Mouse (Mus musculus) forebrain, embryonic 10.5 days (tissue): ENCODE data around the gene Tiparp. TPM values are rescaled to one million over a fixed set of nuclear protein-coding genes. Genes with fewer than 3 reads are reported as not detected.

Source experiments
- DNase-seq: peaks from one replicate; pipeline ENCODE4 v3.0.0-alpha.2; 2017; ENCODE audit warnings: low spot score; ENCODE audit errors: extremely low spot score
- H3K27ac ChIP-seq: fragments of 300-500 bp; sonication (generic); 2 replicates; pipeline ENCODE4 v1.5.1; 2016; ENCODE audit warnings: mild to moderate bottlenecking
- H3K27me3 ChIP-seq: fragments of 300-500 bp; sonication (generic); 2 replicates; pipeline ENCODE4 v1.6.1; 2016; ENCODE audit warnings: mild to moderate bottlenecking; ENCODE audit not compliant: poor library complexity, severe bottlenecking
- H3K36me3 ChIP-seq: fragments of 300-500 bp; sonication (generic); replicated peaks from 2 replicates; pipeline ENCODE4 v1.6.1; 2016; ENCODE audit warnings: mild to moderate bottlenecking, moderate library complexity
- H3K4me1 ChIP-seq: fragments of 300-500 bp; sonication (generic); 2 replicates; pipeline ENCODE4 v1.6.1; 2016
- H3K4me3 ChIP-seq: fragments of 300-500 bp; sonication (generic); 2 replicates; pipeline ENCODE4 v1.5.1; 2016; ENCODE audit warnings: mild to moderate bottlenecking, moderate library complexity
- H3K9me3 ChIP-seq: fragments of 300-500 bp; sonication (generic); 2 replicates; pipeline ENCODE4 v1.6.1; 2016; ENCODE audit warnings: mild to moderate bottlenecking, moderate library complexity
- WGBS: fragments of 180-500 bp; shearing (Covaris S2); methylation state at CpG from one replicate; pipeline ENCODE4 v1.1.7; 2016; 5-methylcytosine and 5-hydroxymethylcytosine counted together
- polyA plus RNA-seq: library from polyadenylated mRNA; unstranded; fragments of >200 nt; fragmentation: Nextera tagmentation; extraction: Ambion mirVana; gene quantifications from 2 replicates; pipeline ENCODE4 v1.2.1, GENCODE M21; 2016

Gene Tiparp
- polyA plus RNA-seq, 1 experiment from 2014 or later = 30.3 TPM

- Histone ChIP-seq H3K9me3 (no peaks in the 10 kb centered on the region), H3K4me3 (no peak overlapping the region), H3K27ac (no peak overlapping the region), H3K27me3 (peaks cover 3% of the 10 kb centered on the region; the same call in 1 of the 2 replicates), H3K4me1 (peaks cover 50% of the 10 kb centered on the region), H3K36me3 (peaks cover 32% of the 10 kb centered on the region)
- DNase-seq = no peak
Observed at GRCm38 (mm10) chr3:65535087-65535761, 7.0 kb downstream of the Tiparp start.

- Histone ChIP-seq H3K4me1 (peaks cover 49% of the 10 kb centered on the region), H3K9me3 (no peaks in the 10 kb centered on the region), H3K36me3 (peaks cover 28% of the 10 kb centered on the region), H3K27ac (no peak overlapping the region), H3K4me3 (no peak overlapping the region), H3K27me3 (no peaks in the 10 kb centered on the region)
- WGBS = 51% methylated on average over 1 of the region's 1 CpGs
- DNase-seq = no peak
Observed at GRCm38 (mm10) chr3:65537288-65537687, 9.1 kb downstream of the Tiparp start.

DNA sequence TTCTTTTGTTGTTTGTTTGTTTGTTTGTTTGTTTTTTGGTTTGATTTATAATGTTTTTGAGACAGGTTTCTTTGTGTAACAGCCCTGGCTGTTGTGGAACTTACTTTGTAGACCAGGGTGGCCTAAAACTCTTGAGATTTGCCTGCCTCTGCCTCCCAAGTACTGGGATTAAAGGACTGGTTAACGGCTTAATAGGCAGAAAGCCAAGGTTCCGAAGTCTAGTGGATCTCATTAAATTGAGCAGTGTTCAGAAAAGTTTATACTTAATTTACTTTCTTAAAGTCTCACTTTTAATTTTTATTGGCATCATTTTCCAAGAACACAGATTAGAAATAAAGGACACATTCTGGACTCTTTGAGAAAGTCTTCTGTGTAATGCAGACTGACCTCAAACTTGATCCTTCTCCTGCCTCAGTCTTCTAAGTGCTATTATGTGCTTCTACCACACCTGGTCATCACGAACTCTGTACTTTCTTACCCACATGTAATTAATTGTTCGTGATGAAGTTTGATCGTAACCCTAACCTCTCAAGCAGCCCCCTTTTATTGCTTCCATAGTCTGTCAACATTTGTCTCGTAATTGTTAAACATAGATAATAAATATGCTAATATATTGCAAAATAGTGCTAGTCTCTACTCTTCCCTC, 12.8 kb downstream of the Tiparp start:
- no peaks in the 10 kb centered on the region for H3K27me3 ChIP-seq
- H3K9me3 ChIP-seq = no peaks in the 10 kb centered on the region
- peaks cover 22% of the 10 kb centered on the region for H3K4me1 ChIP-seq
- DNase-seq = no peak
- 86% methylated on average over 6 of the region's 6 CpGs for WGBS
- no peak overlapping the region for H3K27ac ChIP-seq
- peaks cover 15% of the 10 kb centered on the region; the same call in 1 of the 2 replicates for H3K36me3 ChIP-seq
- no peak overlapping the region for H3K4me3 ChIP-seq

GRCm38 (mm10) chr3:65541552-65541935, 13.3 kb downstream of the Tiparp start:
- 48% methylated on average over 4 of the region's 4 CpGs for WGBS
- no peaks in the 10 kb centered on the region for H3K9me3 ChIP-seq
- H3K27me3 ChIP-seq = no peaks in the 10 kb centered on the region
- H3K27ac ChIP-seq = no peak overlapping the region
- no peak for DNase-seq
- H3K4me3 ChIP-seq = no peak overlapping the region
- H3K4me1 ChIP-seq = peaks cover 17% of the 10 kb centered on the region
- peaks cover 15% of the 10 kb centered on the region; the same call in 1 of the 2 replicates for H3K36me3 ChIP-seq

- no peaks in the 10 kb centered on the region for H3K9me3 ChIP-seq
- 81% methylated on average over 6 of the region's 6 CpGs for WGBS
- H3K4me1 ChIP-seq = peaks cover 33% of the 10 kb centered on the region
- H3K27me3 ChIP-seq = no peaks in the 10 kb centered on the region
- no peak overlapping the region for H3K27ac ChIP-seq
- peaks cover 26% of the 10 kb centered on the region for H3K36me3 ChIP-seq
- H3K4me3 ChIP-seq = no peak overlapping the region
- no peak for DNase-seq
Observed at GRCm38 (mm10) chr3:65549785-65550184, 21.6 kb downstream of the Tiparp start.

GRCm38 (mm10) chr3:65551065-65551464, 22.9 kb downstream of the Tiparp start:
- Histone ChIP-seq H3K4me3 (no peak overlapping the region), H3K27me3 (no peaks in the 10 kb centered on the region), H3K36me3 (peaks cover 26% of the 10 kb centered on the region), H3K27ac (no peak overlapping the region), H3K9me3 (no peaks in the 10 kb centered on the region), H3K4me1 (peaks cover 33% of the 10 kb centered on the region)
- WGBS = 68% methylated on average over 5 of the region's 5 CpGs
- no peak for DNase-seq

GRCm38 (mm10) chr3:65554633-65555032, 26.4 kb downstream of the Tiparp start:
- no peak overlapping the region for H3K27ac ChIP-seq
- peaks cover 43% of the 10 kb centered on the region for H3K4me1 ChIP-seq
- DNase-seq = no peak

DNA sequence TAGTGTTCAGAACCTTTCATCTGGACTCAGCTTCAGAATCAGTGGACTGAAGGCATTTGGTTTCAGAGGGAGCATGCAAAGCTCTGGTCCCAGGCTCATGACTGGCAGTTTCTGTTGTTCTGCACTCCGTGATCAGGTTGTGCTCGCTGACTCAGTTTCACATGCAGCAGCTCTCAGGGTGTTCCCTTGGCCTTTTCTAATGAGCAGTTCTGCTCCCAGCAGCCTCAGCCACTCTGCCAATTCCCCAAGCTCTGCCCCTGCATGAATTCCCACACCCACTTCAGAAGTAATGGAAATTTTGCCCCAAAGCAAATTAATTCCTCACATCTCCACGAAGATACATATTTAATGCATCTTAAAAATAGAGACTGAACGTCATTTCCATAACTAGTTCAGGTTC, 30.5 kb downstream of the Tiparp start:
- WGBS = 69% methylated on average over 4 of the region's 4 CpGs
- H3K4me3 ChIP-seq = no peak overlapping the region
- peaks cover 27% of the 10 kb centered on the region for H3K4me1 ChIP-seq
- no peaks in the 10 kb centered on the region for H3K9me3 ChIP-seq
- peaks cover 11% of the 10 kb centered on the region for H3K36me3 ChIP-seq
- H3K27me3 ChIP-seq = no peaks in the 10 kb centered on the region
- no peak for DNase-seq
- no peak overlapping the region for H3K27ac ChIP-seq

More at GRCm38 (mm10) chr3:65554633-65555032, 26.4 kb downstream of the Tiparp start:
- peaks cover 24% of the 10 kb centered on the region for H3K36me3 ChIP-seq
- H3K27me3 ChIP-seq = no peaks in the 10 kb centered on the region
- no peaks in the 10 kb centered on the region for H3K9me3 ChIP-seq
- no peak overlapping the region for H3K4me3 ChIP-seq
- 91% methylated on average over 2 of the region's 2 CpGs for WGBS

DNA sequence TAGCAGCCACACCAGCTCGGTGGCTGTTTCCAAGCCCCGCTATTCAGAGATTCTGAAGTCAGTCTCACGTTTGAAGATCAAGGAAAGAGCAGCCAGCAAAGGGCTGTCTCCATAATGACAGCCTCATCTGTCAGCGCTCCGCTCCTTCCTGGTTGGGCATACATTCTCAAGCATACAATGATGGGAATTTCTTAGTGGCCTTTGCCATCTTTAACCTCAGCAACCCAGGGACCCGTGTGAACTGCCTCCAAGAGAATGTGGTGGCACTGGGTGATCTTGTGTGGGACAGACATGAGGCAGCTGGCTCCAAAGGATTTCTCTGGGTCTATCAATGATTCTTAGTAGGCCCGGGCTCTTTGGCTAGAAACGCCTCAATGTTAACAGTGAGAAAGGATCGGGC, 34.0 kb downstream of the Tiparp start:
- H3K27me3 ChIP-seq = no peaks in the 10 kb centered on the region
- DNase-seq = no peak
- no peaks in the 10 kb centered on the region for H3K9me3 ChIP-seq
- 81% methylated on average over 9 of the region's 9 CpGs for WGBS
- no peak overlapping the region for H3K27ac ChIP-seq
- no peaks in the 10 kb centered on the region for H3K36me3 ChIP-seq
- H3K4me1 ChIP-seq = peaks cover 39% of the 10 kb centered on the region
- H3K4me3 ChIP-seq = no peak overlapping the region

DNA sequence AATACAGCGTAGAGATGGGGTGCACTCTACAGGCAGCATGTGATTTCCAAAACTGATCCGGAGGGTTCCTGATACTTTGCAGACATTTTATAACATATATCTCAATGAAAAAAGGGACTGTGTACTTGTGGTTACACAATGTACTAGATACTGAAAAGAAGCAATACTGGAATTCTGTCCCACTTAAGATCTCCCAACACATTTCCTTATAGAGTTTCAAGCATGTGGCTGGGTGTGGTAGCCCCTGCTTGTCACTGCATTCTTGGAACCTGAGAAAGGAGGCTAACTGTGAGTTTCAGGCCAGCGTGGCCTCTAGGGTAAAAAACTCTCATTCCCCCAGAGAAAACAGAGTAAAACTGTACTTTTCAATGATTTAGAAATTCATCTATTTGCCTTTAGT, 34.5 kb downstream of the Tiparp start:
- Histone ChIP-seq H3K27me3 (no peaks in the 10 kb centered on the region), H3K4me1 (peaks cover 35% of the 10 kb centered on the region), H3K9me3 (no peaks in the 10 kb centered on the region), H3K4me3 (no peak overlapping the region), H3K27ac (no peak overlapping the region), H3K36me3 (no peaks in the 10 kb centered on the region)
- no peak for DNase-seq
- 92% methylated on average over 3 of the region's 3 CpGs for WGBS

- WGBS = 70% methylated on average over 6 of the region's 6 CpGs
- no peak for DNase-seq
- no peak overlapping the region for H3K27ac ChIP-seq
Observed at GRCm38 (mm10) chr3:65563926-65564624, 35.9 kb downstream of the Tiparp start.

GRCm38 (mm10) chr3:65565632-65566300, 37.6 kb downstream of the Tiparp start:
- H3K36me3 ChIP-seq = no peaks in the 10 kb centered on the region
- no peaks in the 10 kb centered on the region for H3K27me3 ChIP-seq
- no peak for DNase-seq
- H3K4me3 ChIP-seq = no peak overlapping the region
- 57% methylated on average over 9 of the region's 9 CpGs for WGBS
- peaks cover 18% of the 10 kb centered on the region for H3K4me1 ChIP-seq
- no peaks in the 10 kb centered on the region for H3K9me3 ChIP-seq
- H3K27ac ChIP-seq = no peak overlapping the region

More at GRCm38 (mm10) chr3:65563926-65564624, 35.9 kb downstream of the Tiparp start:
- Histone ChIP-seq H3K36me3 (no peaks in the 10 kb centered on the region), H3K4me1 (peaks cover 24% of the 10 kb centered on the region), H3K27me3 (no peaks in the 10 kb centered on the region), H3K9me3 (no peaks in the 10 kb centered on the region), H3K4me3 (no peak overlapping the region)
